Comparison of ENCODE assay signal across 18 mouse cellular contexts in the genomic region with DNA sequence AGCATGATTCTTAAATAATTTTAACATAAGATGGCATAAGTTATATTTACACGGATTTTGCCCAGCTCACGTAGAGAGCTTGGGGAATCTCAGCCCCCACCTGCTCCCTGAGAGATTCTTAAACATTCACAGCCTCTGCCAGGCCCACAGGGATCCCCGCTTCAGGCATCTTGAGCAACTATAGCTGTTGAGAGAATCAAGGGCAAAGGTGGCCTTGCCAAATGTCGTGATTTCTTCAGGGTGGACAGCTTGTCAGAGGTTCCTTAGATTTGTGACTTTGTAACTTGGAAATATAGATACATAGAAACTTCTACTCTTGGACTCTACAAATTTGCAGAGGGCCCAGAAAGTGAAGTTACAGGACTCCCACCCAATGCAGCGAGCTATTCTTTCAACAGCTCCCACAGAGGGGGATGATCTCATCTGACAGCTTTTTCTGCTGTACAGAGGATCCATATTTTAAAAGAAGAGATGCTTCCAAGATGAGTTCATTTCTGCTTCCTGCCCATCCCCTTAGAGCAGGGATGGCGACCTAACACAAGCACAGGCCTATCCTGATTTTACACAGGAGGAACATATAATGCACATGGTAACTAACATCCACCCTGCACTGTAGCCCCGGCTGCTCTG. TPM values are rescaled to one million over a fixed set of nuclear protein-coding genes. Genes with fewer than 3 reads are reported as not detected.
A peak's percentile ranks its signal among the peaks of the same experiment; 100 is the strongest.
DNase-seq lines count a peak whose midpoint lies in the region; ATAC-seq lines count a peak whose summit lies in the region.
"Had no signal": no experiment of that assay in that cellular context is flagged by ENCODE, and none has a peak within 500 bp of the region (broad histone marks: within the 10 kb centered on the region; RNA-seq: fewer than 3 reads in every experiment).

No protein-coding gene starts in this region.

- ATAC-seq in hindbrain, embryonic 11.5 days (ENCODE audit: low FRiP score): no peak
- ATAC-seq in midbrain, embryonic 13.5 days: no peak
- ATAC-seq in midbrain, embryonic 15.5 days (replicated peaks): no peak
- ATAC-seq in liver, embryonic 12.5 days: no peak
- ATAC-seq: inflammation-experienced regulatory T-cells, adult 6 months had no signal

- no peak overlapping the region for H3K4me3 ChIP-seq in hindbrain, embryonic 10.5 days
- H3K4me3 ChIP-seq in hindbrain, embryonic 11.5 days (ENCODE audit: low read depth, low read length): no peak overlapping the region
- no peak overlapping the region for H3K4me3 ChIP-seq in midbrain, embryonic 13.5 days (replicated peaks)
- H3K4me3 ChIP-seq in midbrain, embryonic 15.5 days: no peak overlapping the region
- H3K4me3 ChIP-seq in liver, embryonic 12.5 days: no peak overlapping the region
- H3K4me3 ChIP-seq: midbrain, embryonic 12.5 days had no signal

- H3K9me3 ChIP-seq in hindbrain, embryonic 10.5 days: no peaks in the 10 kb centered on the region
- H3K9me3 ChIP-seq in hindbrain, embryonic 11.5 days (ENCODE audit: control insufficient read depth, low read length): no peaks in the 10 kb centered on the region
- H3K9me3 ChIP-seq in midbrain, embryonic 13.5 days: no peaks in the 10 kb centered on the region
- no peaks in the 10 kb centered on the region for H3K9me3 ChIP-seq in midbrain, embryonic 15.5 days
- no peaks in the 10 kb centered on the region for H3K9me3 ChIP-seq in liver, embryonic 12.5 days (replicated peaks)

- peak overlapping the region; percentile 69 for H3K27ac ChIP-seq in hindbrain, embryonic 10.5 days
- no peak overlapping the region for H3K27ac ChIP-seq in hindbrain, embryonic 11.5 days (ENCODE audit: low read depth, low read length)
- H3K27ac ChIP-seq in midbrain, embryonic 13.5 days: 0 out of 2 replicates have a peak overlapping the region, but pooled peaks have one; percentile 14
- no peak overlapping the region for H3K27ac ChIP-seq in midbrain, embryonic 15.5 days
- H3K27ac ChIP-seq in liver, embryonic 12.5 days: no peak overlapping the region
- H3K27ac ChIP-seq: liver, embryonic 14.5 days had no signal

- no peak overlapping the region for H3K9ac ChIP-seq in hindbrain, embryonic 11.5 days (ENCODE audit: low read depth, low read length)
- no peak overlapping the region for H3K9ac ChIP-seq in midbrain, embryonic 13.5 days (replicated peaks)
- H3K9ac ChIP-seq in midbrain, embryonic 15.5 days: no peak overlapping the region
- H3K9ac ChIP-seq in liver, embryonic 12.5 days: no peak overlapping the region
- H3K9ac ChIP-seq: liver, embryonic 14.5 days; midbrain, embryonic 12.5 days had no signal

- 74% methylated on average over 7 of the region's 7 CpGs for WGBS in hindbrain, embryonic 10.5 days
- 75% methylated on average over 7 of the region's 7 CpGs for WGBS in hindbrain, embryonic 11.5 days
- WGBS in midbrain, embryonic 13.5 days: 76% methylated on average over 7 of the region's 7 CpGs
- WGBS in midbrain, embryonic 15.5 days: 73% methylated on average over 7 of the region's 7 CpGs
- 66% methylated on average over 7 of the region's 7 CpGs for WGBS in liver, embryonic 12.5 days (ENCODE audit: insufficient replicate concordance)

- H3K4me1 ChIP-seq in hindbrain, embryonic 10.5 days (replicated peaks): peaks cover 57% of the 10 kb centered on the region
- H3K4me1 ChIP-seq in hindbrain, embryonic 11.5 days (replicated peaks; ENCODE audit: control insufficient read depth, insufficient read depth, low read length): peaks cover 5% of the 10 kb centered on the region; the same call in 1 of the 2 replicates
- H3K4me1 ChIP-seq in midbrain, embryonic 13.5 days (replicated peaks): peaks cover 39% of the 10 kb centered on the region
- H3K4me1 ChIP-seq in midbrain, embryonic 15.5 days: peaks cover 25% of the 10 kb centered on the region
- 0 out of 2 replicates have a peak, but pooled peaks cover 3% of the 10 kb centered on the region for H3K4me1 ChIP-seq in liver, embryonic 12.5 days

- no peak overlapping the region for H3K4me2 ChIP-seq in hindbrain, embryonic 11.5 days (replicated peaks; ENCODE audit: low read depth, low read length)
- H3K4me2 ChIP-seq in midbrain, embryonic 13.5 days (replicated peaks): no peak overlapping the region
- H3K4me2 ChIP-seq in midbrain, embryonic 15.5 days: no peak overlapping the region
- no peak overlapping the region for H3K4me2 ChIP-seq in liver, embryonic 12.5 days
- H3K4me2 ChIP-seq: midbrain, embryonic 12.5 days had no signal

- peak; percentile 41 for DNase-seq in adrenal gland, adult 2 months
- DNase-seq in adrenal gland, adult 8-10 months: no peak
- no peak for DNase-seq in hindbrain, embryonic 10.5 days (ENCODE audit: low spot score)
- DNase-seq in hindbrain, embryonic 11.5 days (ENCODE audit: low spot score): no peak
- no peak for DNase-seq in layer of hippocampus, postnatal 25 days (ENCODE audit: extremely low spot score in 1 of 2, low spot score in 1 of 2)
- DNase-seq: heart, postnatal 10 days; kidney, postnatal 4 days; thymus, postnatal 14 days had no signal

- no peaks in the 10 kb centered on the region for H3K36me3 ChIP-seq in hindbrain, embryonic 10.5 days
- H3K36me3 ChIP-seq in hindbrain, embryonic 11.5 days (ENCODE audit: control insufficient read depth, insufficient read depth, low read length): no peaks in the 10 kb centered on the region
- H3K36me3 ChIP-seq in midbrain, embryonic 13.5 days: no peaks in the 10 kb centered on the region
- H3K36me3 ChIP-seq in midbrain, embryonic 15.5 days (replicated peaks): no peaks in the 10 kb centered on the region
- H3K36me3 ChIP-seq in liver, embryonic 12.5 days: no peaks in the 10 kb centered on the region
- H3K36me3 ChIP-seq: midbrain, embryonic 12.5 days had no signal

- no peaks in the 10 kb centered on the region for H3K27me3 ChIP-seq in hindbrain, embryonic 10.5 days (ENCODE audit: insufficient read depth, poor library complexity, severe bottlenecking)
- no peaks in the 10 kb centered on the region for H3K27me3 ChIP-seq in hindbrain, embryonic 11.5 days (ENCODE audit: control insufficient read depth, insufficient read depth, low read length)
- no peaks in the 10 kb centered on the region for H3K27me3 ChIP-seq in midbrain, embryonic 13.5 days
- no peaks in the 10 kb centered on the region for H3K27me3 ChIP-seq in midbrain, embryonic 15.5 days (replicated peaks)
- peaks cover 57% of the 10 kb centered on the region for H3K27me3 ChIP-seq in liver, embryonic 12.5 days (replicated peaks)
- H3K27me3 ChIP-seq: midbrain, embryonic 12.5 days had no signal

RNA-seq across cellular contexts. Expression of gene Cpa2, which starts 12.1 kb away (rescaled TPM):
- total RNA-seq in adrenal gland, adult 2 months (2021): under 1 TPM; 0.69 to 0.98 TPM
- 0.10 TPM in 1 of 2 replicates, not detected in the other for polyA plus RNA-seq in adrenal gland, adult 2 months (2012; rRNA removed)
- total RNA-seq in adrenal gland, adult 8-10 months (2022): 1 to 10 TPM in 3 of 4 experiments, under 1 TPM in 1; 0.64 to 3.3 (median 1.0) TPM
- 19.6 and 20.0 TPM in 2 replicates for polyA plus RNA-seq in hindbrain, embryonic 10.5 days (2016; fragmentation: Nextera tagmentation; extraction: Ambion mirVana)
- polyA plus RNA-seq in hindbrain, embryonic 11.5 days (2014; fragmentation: Nextera tagmentation; extraction: Ambion mirVana): 6.8 and 9.4 TPM in 2 replicates
- polyA plus RNA-seq in midbrain, embryonic 13.5 days (2015; fragmentation: Nextera tagmentation; extraction: Ambion mirVana): 7.1 and 8.5 TPM in 2 replicates
- polyA plus RNA-seq in midbrain, embryonic 15.5 days (2015; fragmentation: Nextera tagmentation; extraction: Ambion mirVana): 6.7 and 8.4 TPM in 2 replicates
- total RNA-seq in layer of hippocampus, postnatal 25 days (2021): 1 to 10 TPM; 1.2 to 1.4 TPM
- polyA plus RNA-seq in liver, embryonic 12.5 days (2016; fragmentation: Nextera tagmentation; extraction: Ambion mirVana): 0.77 and 1.2 TPM in 2 replicates

RNA-seq across cellular contexts. Expression of gene Cpa4, which starts 14.7 kb away (rescaled TPM):
- total RNA-seq in adrenal gland, adult 2 months (2021): 1 to 10 TPM; 1.6 to 2.1 TPM
- polyA plus RNA-seq in adrenal gland, adult 2 months (2012; rRNA removed): 0.94 and 1.1 TPM in 2 replicates
- total RNA-seq in adrenal gland, adult 8-10 months (2022): 1 to 10 TPM; 1.3 to 3.0 (median 2.0) TPM
- polyA plus RNA-seq in hindbrain, embryonic 10.5 days (2016; fragmentation: Nextera tagmentation; extraction: Ambion mirVana): 1.4 and 2.5 TPM in 2 replicates
- polyA plus RNA-seq in hindbrain, embryonic 11.5 days (2014; fragmentation: Nextera tagmentation; extraction: Ambion mirVana): 3.5 and 3.9 TPM in 2 replicates
- 2.4 and 2.5 TPM in 2 replicates for polyA plus RNA-seq in midbrain, embryonic 13.5 days (2015; fragmentation: Nextera tagmentation; extraction: Ambion mirVana)
- 1.0 and 1.5 TPM in 2 replicates for polyA plus RNA-seq in midbrain, embryonic 15.5 days (2015; fragmentation: Nextera tagmentation; extraction: Ambion mirVana)
- total RNA-seq in layer of hippocampus, postnatal 25 days (2021): not detected
- polyA plus RNA-seq in liver, embryonic 12.5 days (2016; fragmentation: Nextera tagmentation; extraction: Ambion mirVana): 0.12 and 0.35 TPM in 2 replicates
- total RNA-seq: granulocyte monocyte progenitor cell, adult 5-6 weeks had no signal
- polyA plus RNA-seq: inflammation-experienced regulatory T-cells, adult 6 months had no signal

RNA-seq across cellular contexts. Expression of gene Ssmem1, which starts 43.8 kb away (rescaled TPM):
- total RNA-seq in adrenal gland, adult 2 months (2021): under 1 TPM in 1 of 2 experiments, not detected in 1; 0.28 TPM
- polyA plus RNA-seq in adrenal gland, adult 2 months (2012; rRNA removed): not detected in 2 replicates
- total RNA-seq in adrenal gland, adult 8-10 months (2022): under 1 TPM in 3 of 4 experiments, not detected in 1; 0.24 to 0.92 (median 0.35) TPM
- polyA plus RNA-seq in hindbrain, embryonic 10.5 days (2016; fragmentation: Nextera tagmentation; extraction: Ambion mirVana): 0.34 and 0.35 TPM in 2 replicates
- polyA plus RNA-seq in hindbrain, embryonic 11.5 days (2014; fragmentation: Nextera tagmentation; extraction: Ambion mirVana): 0.36 and 0.37 TPM in 2 replicates
- polyA plus RNA-seq in midbrain, embryonic 13.5 days (2015; fragmentation: Nextera tagmentation; extraction: Ambion mirVana): 0.31 TPM in 1 of 2 replicates, not detected in the other
- polyA plus RNA-seq in midbrain, embryonic 15.5 days (2015; fragmentation: Nextera tagmentation; extraction: Ambion mirVana): 0.21 TPM in 1 of 2 replicates, not detected in the other
- 1 to 10 TPM in 1 of 2 experiments, under 1 TPM in 1; 0.37 to 1.2 TPM for total RNA-seq in layer of hippocampus, postnatal 25 days (2021)
- polyA plus RNA-seq in liver, embryonic 12.5 days (2016; fragmentation: Nextera tagmentation; extraction: Ambion mirVana): 0.14 and 0.23 TPM in 2 replicates
- total RNA-seq: heart, postnatal 10 days had no signal
- polyA plus RNA-seq: inflammation-experienced regulatory T-cells, adult 6 months; stomach, embryonic 14.5 days had no signal

RNA-seq across cellular contexts. Expression of gene Tmem209, which starts 43.9 kb away (rescaled TPM):
- total RNA-seq in adrenal gland, adult 2 months (2021): 10 to 100 TPM; 24.2 to 28.0 TPM
- 32.8 and 43.3 TPM in 2 replicates for polyA plus RNA-seq in adrenal gland, adult 2 months (2012; rRNA removed)
- total RNA-seq in adrenal gland, adult 8-10 months (2022): 10 to 100 TPM; 24.4 to 32.6 (median 28.6) TPM
- polyA plus RNA-seq in hindbrain, embryonic 10.5 days (2016; fragmentation: Nextera tagmentation; extraction: Ambion mirVana): 38.3 and 40.3 TPM in 2 replicates
- 47.9 and 51.6 TPM in 2 replicates for polyA plus RNA-seq in hindbrain, embryonic 11.5 days (2014; fragmentation: Nextera tagmentation; extraction: Ambion mirVana)
- polyA plus RNA-seq in midbrain, embryonic 13.5 days (2015; fragmentation: Nextera tagmentation; extraction: Ambion mirVana): 42.0 and 42.1 TPM in 2 replicates
- 31.3 and 31.6 TPM in 2 replicates for polyA plus RNA-seq in midbrain, embryonic 15.5 days (2015; fragmentation: Nextera tagmentation; extraction: Ambion mirVana)
- total RNA-seq in layer of hippocampus, postnatal 25 days (2021): 10 to 100 TPM; 15.8 to 20.7 TPM
- 29.2 and 30.9 TPM in 2 replicates for polyA plus RNA-seq in liver, embryonic 12.5 days (2016; fragmentation: Nextera tagmentation; extraction: Ambion mirVana)

RNA-seq across cellular contexts. Expression of gene Cpa5, which starts 57.3 kb away (rescaled TPM):
- total RNA-seq in adrenal gland, adult 2 months (2021): not detected
- polyA plus RNA-seq in adrenal gland, adult 2 months (2012; rRNA removed): not detected in 2 replicates
- not detected for total RNA-seq in adrenal gland, adult 8-10 months (2022)
- 0.08 and 0.44 TPM in 2 replicates for polyA plus RNA-seq in hindbrain, embryonic 10.5 days (2016; fragmentation: Nextera tagmentation; extraction: Ambion mirVana)
- 0.15 TPM in 1 of 2 replicates, not detected in the other for polyA plus RNA-seq in hindbrain, embryonic 11.5 days (2014; fragmentation: Nextera tagmentation; extraction: Ambion mirVana)
- polyA plus RNA-seq in midbrain, embryonic 13.5 days (2015; fragmentation: Nextera tagmentation; extraction: Ambion mirVana): 0.10 TPM in 1 of 2 replicates, not detected in the other
- polyA plus RNA-seq in midbrain, embryonic 15.5 days (2015; fragmentation: Nextera tagmentation; extraction: Ambion mirVana): not detected in 2 replicates
- total RNA-seq in layer of hippocampus, postnatal 25 days (2021): not detected
- 0.11 TPM in 1 of 2 replicates, not detected in the other for polyA plus RNA-seq in liver, embryonic 12.5 days (2016; fragmentation: Nextera tagmentation; extraction: Ambion mirVana)
- total RNA-seq: adrenal gland, adult 18-20 months; granulocyte monocyte progenitor cell, adult 5-6 weeks; heart, postnatal 10 days had no signal
- polyA plus RNA-seq: inflammation-experienced regulatory T-cells, adult 6 months; neural tube, embryonic 11.5 days had no signal

Comparison
In these comparisons a context has a peak if more than half of its experiments do, and no peak if none do; other contexts are left out.
1. H3K27ac ChIP-seq: peak in hindbrain, embryonic 10.5 days (single experiment) and midbrain, embryonic 13.5 days (single experiment); none in hindbrain, embryonic 11.5 days (single experiment), midbrain, embryonic 15.5 days (single experiment) and liver, embryonic 12.5 days (single experiment).